Mouse (Mus musculus): ENCODE data around the gene Gm3250.
"Not testable (repeated sequence)": the region's sequence is repeated elsewhere in the genome, so short reads cannot be mapped to it uniquely, and the experiment has no call there.

The Gm3250 gene

GRCm38 (mm10) chr10:77750686-77751085 lies 31.7 kb downstream of the Gm3250 start:
- not testable (repeated sequence) for DNase-seq (ENCODE audit: low spot score)

- not testable (repeated sequence) for DNase-seq (ENCODE audit: low spot score)
These were observed 40.2 kb downstream of the Gm3250 start, which contains the start of gene Gm18596 for GRCm38 (mm10) chr10:77741924-77742688. Gene Gm18596 (minus strand): TSS chr10:77742638.

GRCm38 (mm10) chr10:77738929-77739328 lies 43.4 kb downstream of the Gm3250 start:
- DNase-seq (ENCODE audit: low spot score), result no peak

GRCm38 (mm10) chr10:77735928-77736327 lies 46.4 kb downstream of the Gm3250 start:
- no peak for DNase-seq (ENCODE audit: low spot score)

Measured in layer of hippocampus, adult 9-10 months (tissue).